Mouse (Mus musculus): ENCODE measurements around the gene Bmf.

DNA sequence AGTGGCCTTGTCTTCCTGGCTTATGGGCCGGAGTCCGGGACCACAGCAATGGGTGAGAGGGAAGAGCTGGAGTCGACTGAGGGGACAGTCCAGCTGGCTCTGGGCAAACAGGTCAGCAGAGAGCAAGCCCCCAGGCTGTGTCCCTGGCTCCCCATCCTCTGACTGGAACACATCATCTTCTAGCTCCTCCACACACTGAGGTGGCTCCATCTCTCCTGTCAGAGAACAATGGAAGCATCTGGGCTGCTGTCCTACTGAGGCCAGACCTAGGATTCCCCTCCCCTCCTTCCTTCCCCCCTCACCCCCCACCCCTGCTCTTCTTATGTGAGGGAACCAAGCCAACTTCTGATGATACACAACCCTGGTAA lies 2.7 kb downstream of the Bmf start:
- TF ChIP-seq POLR2A (IDR thresholded peaks at IDR 0.05; ENCODE audit: extremely low read depth, insufficient read depth, low read length) (no peak), CTCF (IDR thresholded peaks at IDR 0.05; ENCODE audit: extremely low read depth, insufficient read depth, low read length) (no peak)
